Mouse (Mus musculus) ovary, adult 10 weeks (tissue): ENCODE results near the gene Ikzf1. TPM values are rescaled to one million over a fixed set of nuclear protein-coding genes. Genes with fewer than 3 reads are reported as not detected.

ENCODE experiments used
- polyA plus RNA-seq: library from polyadenylated mRNA; stranded (reverse); fragments of 350-450 nt; fragmentation: Illumina TruSeq; extraction: RNeasy Lipid Tissue Mini Kit (QIAGEN cat#74804); gene quantifications from one replicate; pipeline ENCODE4 v1.2.3, GENCODE M21; 2014

Gene Ikzf1
- 4.3 TPM for polyA plus RNA-seq

GRCm38 (mm10) chr11:11684930-11685852, at the start of gene Ikzf1:
TSS of gene Ikzf1 (plus strand) at chr11:11685003.

GRCm38 (mm10) chr11:11808820-11809403, 124.1 kb downstream of the Ikzf1 start, which contains the start of gene Fignl1:
TSS of gene Fignl1 (minus strand) at chr11:11808962.

Other genes with a start within 250 kb of the Ikzf1 start
- gene Spata48, start 222.9 kb upstream of the Ikzf1 start, polyA plus RNA-seq, result 0.71 TPM
- gene Zpbp, start 222.6 kb upstream of the Ikzf1 start, polyA plus RNA-seq, result 1.4 TPM
- not detected for gene 4930512M02Rik, start 57.2 kb upstream of the Ikzf1 start, polyA plus RNA-seq
- 41.7 TPM for gene Fignl1, start 124.0 kb downstream of the Ikzf1 start, polyA plus RNA-seq
- 7.4 TPM for gene Ddc, start 213.1 kb downstream of the Ikzf1 start, polyA plus RNA-seq